Mouse (Mus musculus) intestine, embryonic 15.5 days (tissue): ENCODE results near the gene Plscr3. TPM values are rescaled to one million over a fixed set of nuclear protein-coding genes. Genes with fewer than 3 reads are reported as not detected.

Source experiments
- ATAC-seq: fragments of 200-750 bp; cut with Nextera tagmentation; 2 replicates; pipeline ENCODE4 v1.8.0; 2017; ENCODE audit warnings: moderate TSS enrichment, moderate library complexity
- H3K27ac ChIP-seq: fragments of 300-500 bp; sonication (generic); 2 replicates; pipeline ENCODE4 v1.5.1; 2015; ENCODE audit warnings: mild to moderate bottlenecking, inconsistent platforms
- H3K27me3 ChIP-seq: fragments of 300-500 bp; sonication (generic); replicated peaks from 2 replicates; pipeline ENCODE4 v1.6.1; 2015; ENCODE audit warnings: inconsistent platforms
- H3K36me3 ChIP-seq: fragments of 300-500 bp; sonication (generic); 2 replicates; pipeline ENCODE4 v1.6.1; 2015; ENCODE audit warnings: inconsistent platforms
- H3K4me1 ChIP-seq: fragments of 300-500 bp; sonication (generic); replicated peaks from 2 replicates; pipeline ENCODE4 v1.6.1; 2015; ENCODE audit warnings: inconsistent platforms
- H3K4me2 ChIP-seq: fragments of 300-500 bp; sonication (generic); replicated peaks from 2 replicates; pipeline ENCODE4 v1.6.1; 2015; ENCODE audit warnings: mild to moderate bottlenecking, inconsistent platforms
- H3K4me3 ChIP-seq: fragments of 300-500 bp; sonication (generic); replicated peaks from 2 replicates; pipeline ENCODE4 v1.5.1; 2015; ENCODE audit warnings: inconsistent platforms
- H3K9ac ChIP-seq: fragments of 300-500 bp; sonication (generic); 2 replicates; pipeline ENCODE4 v1.6.1; 2015; ENCODE audit warnings: inconsistent platforms
- H3K9me3 ChIP-seq: fragments of 300-500 bp; sonication (generic); 2 replicates; pipeline ENCODE4 v1.6.1; 2016; ENCODE audit warnings: inconsistent platforms
- WGBS: fragments of 180-500 bp; shearing (Covaris S2); methylation state at CpG from one replicate; pipeline ENCODE4 v1.1.7; 2015; 5-methylcytosine and 5-hydroxymethylcytosine counted together
- polyA plus RNA-seq: library from polyadenylated mRNA; unstranded; fragments of >200 nt; fragmentation: Nextera tagmentation; extraction: Ambion mirVana; gene quantifications from 2 replicates; pipeline ENCODE4 v1.2.1, GENCODE M21; 2015

Gene Plscr3
- polyA plus RNA-seq, 1 experiment from 2014 or later: 74.6 TPM

- Histone ChIP-seq H3K9ac (peak overlapping the region; percentile 45), H3K27me3 (no peaks in the 10 kb centered on the region), H3K4me2 (peak overlapping the region; percentile 92), H3K4me3 (peak overlapping the region; percentile 40), H3K9me3 (no peaks in the 10 kb centered on the region), H3K27ac (no peak overlapping the region), H3K36me3 (no peaks in the 10 kb centered on the region), H3K4me1 (peaks cover 33% of the 10 kb centered on the region)
- peak; percentile 3; the same call in 1 of the 2 replicates for ATAC-seq
- WGBS: 11% methylated on average over 42 of the region's 48 CpGs
These were observed 12.1 kb upstream of the Plscr3 start for GRCm38 (mm10) chr11:69834001-69834549.

GRCm38 (mm10) chr11:69835326-69835965 lies 10.7 kb upstream of the Plscr3 start:
- WGBS: 31% methylated on average over 9 of the region's 9 CpGs
- no peak overlapping the region for H3K9ac ChIP-seq
- H3K4me3 ChIP-seq: 0 out of 2 replicates have a peak overlapping the region, but pooled peaks have one; percentile 71

GRCm38 (mm10) chr11:69835966-69836335 lies 10.2 kb upstream of the Plscr3 start:
- peaks cover 37% of the 10 kb centered on the region for H3K4me1 ChIP-seq
- no peaks in the 10 kb centered on the region for H3K9me3 ChIP-seq
- peak overlapping the region; percentile 92 for H3K4me2 ChIP-seq
- peak overlapping the region; percentile 71 for H3K4me3 ChIP-seq
- no peak for ATAC-seq
- H3K9ac ChIP-seq: no peak overlapping the region
- H3K27me3 ChIP-seq: no peaks in the 10 kb centered on the region
- H3K36me3 ChIP-seq: no peaks in the 10 kb centered on the region
- H3K27ac ChIP-seq: no peak overlapping the region
- 29% methylated on average over 4 of the region's 4 CpGs for WGBS

More at GRCm38 (mm10) chr11:69835326-69835965, 10.7 kb upstream of the Plscr3 start:
- H3K27ac ChIP-seq: no peak overlapping the region
- H3K9me3 ChIP-seq: no peaks in the 10 kb centered on the region
- H3K27me3 ChIP-seq: no peaks in the 10 kb centered on the region
- H3K4me1 ChIP-seq: peaks cover 37% of the 10 kb centered on the region
- H3K4me2 ChIP-seq: peak overlapping the region; percentile 92
- no peaks in the 10 kb centered on the region for H3K36me3 ChIP-seq
- ATAC-seq: no peak

GRCm38 (mm10) chr11:69836703-69837576 lies 9.2 kb upstream of the Plscr3 start:
- H3K9ac ChIP-seq: peak overlapping the region; percentile 65
- H3K27ac ChIP-seq: peak overlapping the region; percentile 87
- ATAC-seq: peak; percentile 0; the same call in 1 of the 2 replicates
- no peaks in the 10 kb centered on the region for H3K36me3 ChIP-seq
- peak overlapping the region; percentile 71 for H3K4me3 ChIP-seq
- WGBS: 1% methylated on average over 48 of the region's 52 CpGs
- H3K27me3 ChIP-seq: no peaks in the 10 kb centered on the region
- peak overlapping the region; percentile 92 for H3K4me2 ChIP-seq
- no peaks in the 10 kb centered on the region for H3K9me3 ChIP-seq
- peaks cover 37% of the 10 kb centered on the region for H3K4me1 ChIP-seq

GRCm38 (mm10) chr11:69837604-69837951 lies 8.6 kb upstream of the Plscr3 start, which contains the start of gene Nlgn2:
Gene Nlgn2 (minus strand): TSS chr11:69837784.
- Histone ChIP-seq H3K4me1 (peaks cover 37% of the 10 kb centered on the region), H3K4me3 (peak within 1 kb of the TSS; percentile 71), H3K4me2 (peak within 1 kb of the TSS; percentile 92), H3K27me3 (no peaks in the 10 kb centered on the region), H3K27ac (peak within 1 kb of the TSS; percentile 87), H3K9ac (peak within 1 kb of the TSS; percentile 72), H3K36me3 (no peaks in the 10 kb centered on the region), H3K9me3 (no peaks in the 10 kb centered on the region)
- under 1% methylated on average over 32 of the region's 32 CpGs for WGBS
- peak; percentile 74 for ATAC-seq

GRCm38 (mm10) chr11:69837952-69838713 lies 8.0 kb upstream of the Plscr3 start, which contains the start of gene Tmem256:
Gene Tmem256 (plus strand): TSS chr11:69838514.
- Histone ChIP-seq H3K4me2 (peak within 1 kb of the TSS; percentile 92), H3K36me3 (no peaks in the 10 kb centered on the region), H3K4me1 (peaks cover 37% of the 10 kb centered on the region), H3K9me3 (no peaks in the 10 kb centered on the region), H3K27me3 (no peaks in the 10 kb centered on the region), H3K9ac (peak within 1 kb of the TSS; percentile 72), H3K4me3 (peak within 1 kb of the TSS; percentile 71), H3K27ac (peak within 1 kb of the TSS; percentile 87)
- ATAC-seq: peak; percentile 93
- WGBS: under 1% methylated on average over 34 of the region's 34 CpGs

GRCm38 (mm10) chr11:69838714-69839104 lies 7.5 kb upstream of the Plscr3 start:
- H3K27ac ChIP-seq: peak overlapping the region; percentile 86
- no peaks in the 10 kb centered on the region for H3K9me3 ChIP-seq
- H3K4me2 ChIP-seq: peak overlapping the region; percentile 92
- H3K27me3 ChIP-seq: no peaks in the 10 kb centered on the region
- peak overlapping the region; percentile 72 for H3K9ac ChIP-seq
- ATAC-seq: no peak
- peaks cover 36% of the 10 kb centered on the region for H3K4me1 ChIP-seq
- H3K4me3 ChIP-seq: peak overlapping the region; percentile 71
- no peaks in the 10 kb centered on the region for H3K36me3 ChIP-seq
- WGBS: 0% methylated on average over 7 of the region's 7 CpGs

GRCm38 (mm10) chr11:69846738-69847688 lies 837 bp downstream of the Plscr3 start:
- H3K9me3 ChIP-seq: no peaks in the 10 kb centered on the region
- ATAC-seq: peak; percentile 67

GRCm38 (mm10) chr11:69848021-69848420 lies 1.8 kb downstream of the Plscr3 start:
- peaks cover 33% of the 10 kb centered on the region for H3K36me3 ChIP-seq
- H3K4me3 ChIP-seq: peak overlapping the region; percentile 70; the same call in 1 of the 2 replicates
- ATAC-seq: no peak
- H3K4me2 ChIP-seq: peak overlapping the region; percentile 90
- no peak overlapping the region for H3K9ac ChIP-seq
- 98% methylated on average over 6 of the region's 6 CpGs for WGBS
- no peaks in the 10 kb centered on the region for H3K9me3 ChIP-seq
- peaks cover 18% of the 10 kb centered on the region for H3K4me1 ChIP-seq
- no peaks in the 10 kb centered on the region for H3K27me3 ChIP-seq
- H3K27ac ChIP-seq: no peak overlapping the region

More at GRCm38 (mm10) chr11:69846738-69847688, 837 bp downstream of the Plscr3 start:
- peaks cover 27% of the 10 kb centered on the region for H3K36me3 ChIP-seq
- peak overlapping the region; percentile 94 for H3K27ac ChIP-seq
- H3K4me3 ChIP-seq: peak overlapping the region; percentile 70
- no peaks in the 10 kb centered on the region for H3K27me3 ChIP-seq
- H3K4me1 ChIP-seq: peaks cover 18% of the 10 kb centered on the region
- H3K4me2 ChIP-seq: peak overlapping the region; percentile 90
- H3K9ac ChIP-seq: peak overlapping the region; percentile 75
- WGBS: 7% methylated on average over 37 of the region's 37 CpGs

- ATAC-seq: no peak
- Histone ChIP-seq H3K9ac (no peak overlapping the region), H3K4me2 (no peak overlapping the region), H3K27ac (no peak overlapping the region), H3K27me3 (no peaks in the 10 kb centered on the region), H3K4me1 (peaks cover 18% of the 10 kb centered on the region), H3K36me3 (peaks cover 33% of the 10 kb centered on the region), H3K4me3 (no peak overlapping the region), H3K9me3 (no peaks in the 10 kb centered on the region)
- 84% methylated on average over 9 of the region's 9 CpGs for WGBS
These were observed 3.0 kb downstream of the Plscr3 start for GRCm38 (mm10) chr11:69849128-69849527.

- Histone ChIP-seq H3K36me3 (peaks cover 33% of the 10 kb centered on the region), H3K4me2 (no peak overlapping the region), H3K9ac (no peak overlapping the region), H3K4me1 (peaks cover 18% of the 10 kb centered on the region), H3K27ac (no peak overlapping the region), H3K9me3 (no peaks in the 10 kb centered on the region), H3K27me3 (no peaks in the 10 kb centered on the region), H3K4me3 (no peak overlapping the region)
- ATAC-seq: no peak
- WGBS: 88% methylated on average over 15 of the region's 15 CpGs
These were observed 3.7 kb downstream of the Plscr3 start for GRCm38 (mm10) chr11:69849884-69850283.
